Mouse (Mus musculus) E14TG2a.4 (cell line): ENCODE measurements around the gene Fam174a.

Experiments
- CTCF ChIP-seq: conservative IDR thresholded peaks from 2 replicates; pipeline ENCODE4 v1.5.1; 2014; ENCODE audit warnings: low read length
- NANOG ChIP-seq: IDR thresholded peaks from 2 replicates; pipeline ENCODE4 v1.6.1; 2014; ENCODE audit warnings: borderline replicate concordance, low read length, mixed read lengths
- POU5F1 ChIP-seq: IDR thresholded peaks from 2 replicates; pipeline ENCODE4 v1.6.1; 2014; ENCODE audit warnings: low read length, borderline replicate concordance

DNA sequence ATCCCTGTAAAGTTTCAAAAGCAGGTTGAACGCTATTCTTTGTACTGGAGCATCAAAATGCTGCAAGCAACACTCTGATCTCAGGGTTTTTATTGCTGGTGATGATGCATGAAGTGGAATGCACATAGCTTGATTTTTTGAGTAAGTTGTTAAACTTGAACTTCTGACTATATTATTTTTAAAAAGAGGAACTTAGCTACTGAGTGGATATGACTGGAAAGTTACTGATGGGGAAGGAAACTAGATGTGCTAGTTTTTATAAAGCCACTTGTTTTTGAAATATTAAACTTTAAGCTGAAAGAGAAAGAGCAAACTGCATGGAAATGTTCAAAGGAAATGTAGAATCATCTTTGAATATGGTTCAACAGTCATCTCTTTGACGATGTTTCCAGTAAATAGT, 67.6 kb downstream of the Fam174a start:
- TF ChIP-seq CTCF (no peak), POU5F1 (no peak), NANOG (no peak)
